Mouse (Mus musculus) cortical plate, adult 2 months (tissue): ENCODE data around the gene Nrsn2.

Experiments used
- CTCF ChIP-seq: fragments of 200-500 bp; IDR thresholded peaks from 2 replicates; pipeline ENCODE4 v1.5.1; 2011; ENCODE audit warnings: mild to moderate bottlenecking, control low read depth, low read length; ENCODE audit not compliant: insufficient read depth; ENCODE audit errors: extremely low read depth
- POLR2A ChIP-seq: fragments of 200-500 bp; IDR thresholded peaks from 2 replicates; pipeline ENCODE4 v1.6.1; 2011; ENCODE audit warnings: mild to moderate bottlenecking, low read length, control low read depth; ENCODE audit not compliant: insufficient read depth; ENCODE audit errors: extremely low read depth

- TF ChIP-seq POLR2A = no peak
- no peak for TF ChIP-seq CTCF
Observed at GRCm38 (mm10) chr2:152321558-152321957, 54.9 kb downstream of the Nrsn2 start.
